Mouse (Mus musculus): ENCODE data around the gene Dpf2. TPM values are rescaled to one million over a fixed set of nuclear protein-coding genes. Genes with fewer than 3 reads are reported as not detected.
A peak's percentile ranks its signal among the peaks of the same experiment; 100 is the strongest.

The Dpf2 gene
- polyA plus RNA-seq, 1 experiment from 2014 or later: 47.0 TPM

DNA sequence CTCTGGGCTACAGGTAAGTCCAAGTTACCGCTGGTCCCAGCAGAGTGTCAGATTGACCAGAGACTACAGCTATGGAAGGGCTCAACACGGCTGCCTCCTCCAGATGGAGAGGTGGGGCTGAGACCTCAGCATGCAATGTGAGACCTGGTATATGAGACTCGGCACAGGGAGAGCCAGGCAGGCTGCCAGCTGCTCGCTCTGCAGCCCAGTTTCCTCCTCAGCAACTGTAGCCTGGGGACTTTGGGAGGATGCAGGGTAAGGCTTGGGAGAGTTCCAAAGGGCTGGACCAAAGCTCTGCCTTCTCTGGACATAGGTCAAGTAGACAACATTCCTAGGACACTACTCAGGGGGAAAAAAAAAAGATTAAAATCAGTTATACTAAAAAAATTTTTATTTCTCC is 27.4 kb upstream of the Dpf2 start:
- no peak overlapping the region for H3K9ac ChIP-seq (ENCODE audit: low read length)
- 31% methylated on average over 4 of the region's 4 CpGs for WGBS
- TF ChIP-seq EP300 (optimal IDR thresholded peaks at IDR 0.05) (no peak), CTCF (IDR thresholded peaks at IDR 0.05; ENCODE audit: low read depth) (no peak)
- peaks cover 19% of the 10 kb centered on the region for H3K4me1 ChIP-seq (replicated peaks; ENCODE audit: control insufficient read depth, insufficient read depth)
- H3K27me3 ChIP-seq (ENCODE audit: control insufficient read depth, insufficient read depth, low read length): no peaks in the 10 kb centered on the region
- H3K9me3 ChIP-seq (ENCODE audit: control insufficient read depth, low read length): no peaks in the 10 kb centered on the region
- peak overlapping the region; percentile 70 for H3K27ac ChIP-seq (replicated peaks)
- no peak overlapping the region for H3K4me2 ChIP-seq (replicated peaks; ENCODE audit: low read depth)
- no peak for ATAC-seq (ENCODE audit: low FRiP score, low TSS enrichment)
- no peak overlapping the region for H3K4me3 ChIP-seq (ENCODE audit: low read depth, low read length)
- no peaks in the 10 kb centered on the region; the same call in 1 of the 2 replicates for H3K36me3 ChIP-seq (ENCODE audit: control insufficient read depth, insufficient read depth, low read length)
- peak; percentile 51 for DNase-seq (ENCODE audit: low spot score)

DNA sequence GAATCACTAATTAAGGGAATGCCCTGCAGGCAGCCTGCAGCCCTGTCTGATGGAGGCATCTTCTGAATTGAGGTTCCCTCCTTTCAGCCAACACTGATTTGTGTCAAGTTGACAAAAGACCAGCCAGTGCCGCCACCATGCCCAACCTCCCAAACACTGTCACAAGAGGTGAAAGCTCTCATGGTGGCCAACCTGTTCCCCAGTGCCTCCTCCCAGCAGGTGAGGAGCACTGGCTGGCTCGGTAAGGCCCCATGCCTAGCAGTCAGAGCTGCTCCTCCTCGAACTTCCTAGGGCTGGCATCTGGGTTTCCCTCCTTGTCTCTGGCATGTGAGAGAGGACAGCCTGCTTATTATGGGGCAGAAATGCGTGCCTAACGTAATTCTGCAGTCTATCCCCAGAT is 26.9 kb upstream of the Dpf2 start:
- H3K27me3 ChIP-seq (ENCODE audit: control insufficient read depth, insufficient read depth, low read length): no peaks in the 10 kb centered on the region
- H3K4me3 ChIP-seq (ENCODE audit: low read depth, low read length): no peak overlapping the region
- TF ChIP-seq CTCF (IDR thresholded peaks at IDR 0.05; ENCODE audit: low read depth) (no peak), EP300 (optimal IDR thresholded peaks at IDR 0.05) (no peak)
- no peak overlapping the region for H3K9ac ChIP-seq (ENCODE audit: low read length)
- 81% methylated on average over 5 of the region's 5 CpGs for WGBS
- ATAC-seq (ENCODE audit: low FRiP score, low TSS enrichment) (no peak), DNase-seq (ENCODE audit: low spot score) (no peak)
- H3K36me3 ChIP-seq (ENCODE audit: control insufficient read depth, insufficient read depth, low read length): no peaks in the 10 kb centered on the region; the same call in 1 of the 2 replicates
- H3K4me2 ChIP-seq (replicated peaks; ENCODE audit: low read depth): no peak overlapping the region
- H3K9me3 ChIP-seq (ENCODE audit: control insufficient read depth, low read length): no peaks in the 10 kb centered on the region
- peaks cover 18% of the 10 kb centered on the region for H3K4me1 ChIP-seq (replicated peaks; ENCODE audit: control insufficient read depth, insufficient read depth)
- peak overlapping the region; percentile 70 for H3K27ac ChIP-seq (replicated peaks)

DNA sequence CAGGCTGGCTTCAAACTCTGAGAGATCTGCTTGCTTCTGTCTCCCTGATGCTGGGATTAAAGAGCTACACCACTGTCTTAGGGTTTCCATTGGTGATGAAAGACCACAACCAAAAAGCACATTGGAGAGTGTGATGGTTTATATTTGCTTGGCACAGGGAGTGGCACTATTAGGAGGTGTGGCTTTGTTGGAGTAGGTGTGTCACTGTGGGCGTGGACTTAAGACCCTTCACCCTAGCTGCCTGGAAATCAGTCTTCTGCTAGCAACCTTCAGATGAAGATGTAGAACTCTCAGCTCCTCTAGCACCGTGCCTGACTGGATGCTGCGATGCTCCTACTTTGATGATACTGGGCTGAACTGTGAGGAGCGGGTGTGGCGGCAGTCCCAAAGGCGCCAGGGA is 25.7 kb upstream of the Dpf2 start:
- no peak for DNase-seq (ENCODE audit: low spot score)
- H3K27ac ChIP-seq (replicated peaks): no peak overlapping the region
- no peak overlapping the region for H3K4me3 ChIP-seq (ENCODE audit: low read depth, low read length)
- no peaks in the 10 kb centered on the region for H3K9me3 ChIP-seq (ENCODE audit: control insufficient read depth, low read length)
- 73% methylated on average over 6 of the region's 6 CpGs for WGBS
- TF ChIP-seq CTCF (IDR thresholded peaks at IDR 0.05; ENCODE audit: low read depth) (no peak), EP300 (optimal IDR thresholded peaks at IDR 0.05) (no peak)
- H3K9ac ChIP-seq (ENCODE audit: low read length): no peak overlapping the region
- no peaks in the 10 kb centered on the region for H3K27me3 ChIP-seq (ENCODE audit: control insufficient read depth, insufficient read depth, low read length)
- no peak overlapping the region for H3K4me2 ChIP-seq (replicated peaks; ENCODE audit: low read depth)
- peaks cover 18% of the 10 kb centered on the region for H3K4me1 ChIP-seq (replicated peaks; ENCODE audit: control insufficient read depth, insufficient read depth)
- no peak for ATAC-seq (ENCODE audit: low FRiP score, low TSS enrichment)
- no peaks in the 10 kb centered on the region; the same call in 1 of the 2 replicates for H3K36me3 ChIP-seq (ENCODE audit: control insufficient read depth, insufficient read depth, low read length)

DNA sequence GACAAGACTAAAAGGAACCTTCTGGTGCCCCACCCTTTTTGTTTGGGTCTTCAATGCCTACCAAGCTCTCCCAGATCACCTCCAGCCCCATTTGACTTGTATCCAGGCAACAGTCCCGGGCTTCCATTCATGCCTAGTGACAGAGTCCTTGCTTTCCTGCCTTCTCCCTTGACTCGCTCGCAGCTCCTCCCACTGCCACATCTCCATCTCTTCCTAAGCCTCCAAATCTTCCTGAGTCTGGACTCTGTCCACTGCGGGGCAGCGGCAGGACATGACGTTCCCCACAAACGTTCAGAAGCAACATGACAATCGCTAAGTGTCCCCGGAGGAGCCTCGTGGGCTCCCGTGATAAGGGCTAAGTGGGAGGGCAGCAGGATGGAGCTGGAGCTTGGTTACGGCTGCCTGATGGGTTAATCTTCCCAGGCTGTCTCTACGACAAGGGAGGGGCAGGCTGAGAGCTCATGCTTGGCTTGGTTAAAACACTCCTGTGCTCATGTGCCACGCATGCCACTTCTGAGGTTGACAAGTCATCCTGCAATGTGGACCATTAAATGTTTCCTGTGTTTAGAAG is 25.1 kb upstream of the Dpf2 start:
- DNase-seq (ENCODE audit: low spot score): no peak

DNA sequence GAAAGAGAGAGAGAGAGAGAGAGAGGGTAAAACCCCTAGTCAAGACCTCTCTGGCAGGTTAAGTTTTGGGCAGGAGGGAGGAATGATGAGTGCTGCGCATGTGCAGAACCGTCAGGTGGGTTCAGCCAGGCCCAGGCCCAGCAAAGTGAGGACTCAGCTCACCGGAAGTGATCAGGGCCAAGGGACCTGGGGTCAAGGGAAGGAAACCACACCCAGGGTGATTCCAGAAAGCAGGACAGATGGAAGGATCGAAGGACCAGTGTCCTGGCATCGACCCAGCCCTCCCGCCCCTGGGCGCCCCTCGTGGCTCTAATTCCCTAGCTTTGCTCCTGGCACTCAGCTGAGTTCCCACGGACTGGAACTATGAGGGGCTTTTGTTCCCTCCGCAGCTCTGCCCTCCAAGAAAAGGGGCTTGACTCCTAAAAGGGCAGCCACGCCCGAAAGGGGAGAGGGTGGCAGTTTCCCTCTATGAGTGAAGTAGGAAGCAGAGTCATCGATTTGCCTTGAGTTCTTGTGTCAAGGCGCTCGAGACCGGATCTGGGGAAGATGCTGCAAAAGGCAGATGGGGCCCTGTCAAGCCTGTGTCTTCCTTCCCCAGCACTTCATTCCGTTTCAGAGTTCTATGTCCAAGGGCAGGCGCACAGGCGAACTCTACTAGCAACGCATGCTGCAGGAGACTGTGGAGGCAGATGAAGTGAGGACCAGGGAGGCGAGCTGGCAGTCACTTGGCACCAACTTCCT is 24.5 kb upstream of the Dpf2 start:
- Histone ChIP-seq H3K27me3 (ENCODE audit: control insufficient read depth, insufficient read depth, low read length) (no peaks in the 10 kb centered on the region), H3K9me3 (ENCODE audit: control insufficient read depth, low read length) (no peaks in the 10 kb centered on the region), H3K36me3 (ENCODE audit: control insufficient read depth, insufficient read depth, low read length) (no peaks in the 10 kb centered on the region; the same call in 1 of the 2 replicates), H3K4me3 (ENCODE audit: low read depth, low read length) (no peak overlapping the region), H3K9ac (ENCODE audit: low read length) (no peak overlapping the region), H3K4me1 (replicated peaks; ENCODE audit: control insufficient read depth, insufficient read depth) (peaks cover 18% of the 10 kb centered on the region), H3K4me2 (replicated peaks; ENCODE audit: low read depth) (no peak overlapping the region), H3K27ac (replicated peaks) (no peak overlapping the region; the same call in 1 of the 2 replicates)
- DNase-seq (ENCODE audit: low spot score) (no peak), ATAC-seq (ENCODE audit: low FRiP score, low TSS enrichment) (no peak)
- WGBS: 63% methylated on average over 20 of the region's 21 CpGs
- TF ChIP-seq EP300 (optimal IDR thresholded peaks at IDR 0.05): no peak

More for the DNA sequence above, 25.1 kb upstream of the Dpf2 start:
- no peaks in the 10 kb centered on the region for H3K9me3 ChIP-seq (ENCODE audit: control insufficient read depth, low read length)
- 0 out of 2 replicates have a peak overlapping the region, but pooled peaks have one; percentile 15 for H3K4me2 ChIP-seq (replicated peaks; ENCODE audit: low read depth)
- no peaks in the 10 kb centered on the region for H3K27me3 ChIP-seq (ENCODE audit: control insufficient read depth, insufficient read depth, low read length)
- no peaks in the 10 kb centered on the region; the same call in 1 of the 2 replicates for H3K36me3 ChIP-seq (ENCODE audit: control insufficient read depth, insufficient read depth, low read length)
- no peak overlapping the region for H3K9ac ChIP-seq (ENCODE audit: low read length)
- H3K4me3 ChIP-seq (ENCODE audit: low read depth, low read length): no peak overlapping the region
- 22% methylated on average over 14 of the region's 14 CpGs for WGBS
- no peak for ATAC-seq (ENCODE audit: low FRiP score, low TSS enrichment)
- peaks cover 18% of the 10 kb centered on the region for H3K4me1 ChIP-seq (replicated peaks; ENCODE audit: control insufficient read depth, insufficient read depth)
- H3K27ac ChIP-seq (replicated peaks): peak overlapping the region; percentile 40; the same call in 1 of the 2 replicates
- TF ChIP-seq CTCF (IDR thresholded peaks at IDR 0.05; ENCODE audit: low read depth) (no peak), EP300 (optimal IDR thresholded peaks at IDR 0.05) (no peak)

DNA sequence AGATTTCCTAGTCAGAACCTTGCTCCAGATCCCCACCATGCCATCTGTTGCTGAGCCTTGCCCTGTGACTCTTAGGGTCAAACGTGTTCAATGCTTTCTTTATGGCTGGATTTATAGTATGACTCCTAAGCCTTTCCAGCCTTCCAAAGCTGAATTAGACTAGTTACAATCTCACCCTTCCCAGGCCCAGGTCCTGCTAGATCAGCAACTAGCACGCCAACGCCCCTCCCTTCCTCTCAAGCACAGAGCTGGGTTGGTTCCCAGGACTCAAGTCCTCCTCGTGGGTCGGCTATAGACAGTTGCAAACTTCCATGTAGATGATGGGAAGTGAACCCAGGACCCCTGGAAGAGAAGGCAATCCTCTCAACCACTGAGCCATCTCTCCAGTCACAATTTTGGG is 22.9 kb upstream of the Dpf2 start:
- Histone ChIP-seq H3K4me2 (replicated peaks; ENCODE audit: low read depth) (no peak overlapping the region), H3K9me3 (ENCODE audit: control insufficient read depth, low read length) (no peaks in the 10 kb centered on the region), H3K4me1 (replicated peaks; ENCODE audit: control insufficient read depth, insufficient read depth) (peaks cover 18% of the 10 kb centered on the region), H3K4me3 (ENCODE audit: low read depth, low read length) (no peak overlapping the region), H3K27ac (replicated peaks) (peak overlapping the region; percentile 82), H3K27me3 (ENCODE audit: control insufficient read depth, insufficient read depth, low read length) (no peaks in the 10 kb centered on the region), H3K36me3 (ENCODE audit: control insufficient read depth, insufficient read depth, low read length) (no peaks in the 10 kb centered on the region), H3K9ac (ENCODE audit: low read length) (no peak overlapping the region)
- TF ChIP-seq CTCF (IDR thresholded peaks at IDR 0.05; ENCODE audit: low read depth) (no peak), EP300 (optimal IDR thresholded peaks at IDR 0.05) (no peak)
- 40% methylated on average over 5 of the region's 5 CpGs for WGBS
- DNase-seq (ENCODE audit: low spot score): no peak
- peak; percentile 31; the same call in 1 of the 2 replicates for ATAC-seq (ENCODE audit: low FRiP score, low TSS enrichment)

All from stomach, postnatal 0 days (tissue).